Mouse (Mus musculus): ENCODE measurements around the gene Tsfm. TPM values are rescaled to one million over a fixed set of nuclear protein-coding genes. Genes with fewer than 3 reads are reported as not detected.
"Not testable (repeated sequence)": the region's sequence is repeated elsewhere in the genome, so short reads cannot be mapped to it uniquely, and the experiment has no call there.

The Tsfm gene
- polyA plus RNA-seq (2016; fragmentation: Nextera tagmentation; extraction: Ambion mirVana), result 110 and 117 TPM in 2 replicates

GRCm38 (mm10) chr10:127030336-127031296 lies at the start of gene Tsfm:
Gene Tsfm (minus strand): TSS chr10:127030840.
- 5% methylated on average over 56 of the region's 56 CpGs for WGBS
- Histone ChIP-seq H3K27ac (peak within 1 kb of the TSS; percentile 96), H3K9me3 (no peaks in the 10 kb centered on the region)

GRCm38 (mm10) chr10:127079665-127080391 lies 49.2 kb upstream of the Tsfm start:
- no peaks in the 10 kb centered on the region for H3K36me3 ChIP-seq (replicated peaks)
- H3K27me3 ChIP-seq (ENCODE audit: poor library complexity, severe bottlenecking), result peaks cover 98% of the 10 kb centered on the region
- 0 out of 2 replicates have a peak, but pooled peaks cover 3% of the 10 kb centered on the region for H3K9me3 ChIP-seq
- WGBS, result 1% methylated on average over 61 of the region's 70 CpGs
- peak overlapping the region; percentile 76 for H3K27ac ChIP-seq
- peak; percentile 41 for DNase-seq (ENCODE audit: extremely low spot score, low spot score)
- H3K4me3 ChIP-seq, result peak overlapping the region; percentile 68
- peaks cover 59% of the 10 kb centered on the region for H3K4me1 ChIP-seq

More at GRCm38 (mm10) chr10:127030336-127031296, at the start of gene Tsfm:
- peaks cover 39% of the 10 kb centered on the region for H3K36me3 ChIP-seq (replicated peaks)
- H3K4me3 ChIP-seq, result peak within 1 kb of the TSS; percentile 78
- peak; percentile 88 for DNase-seq (ENCODE audit: extremely low spot score, low spot score)
- no peaks in the 10 kb centered on the region for H3K27me3 ChIP-seq (ENCODE audit: poor library complexity, severe bottlenecking)
- H3K4me1 ChIP-seq, result peaks cover 12% of the 10 kb centered on the region

- Histone ChIP-seq H3K36me3 (replicated peaks) (no peaks in the 10 kb centered on the region), H3K27ac (peak overlapping the region; percentile 76), H3K4me1 (peaks cover 59% of the 10 kb centered on the region), H3K4me3 (peak overlapping the region; percentile 68), H3K9me3 (0 out of 2 replicates have a peak, but pooled peaks cover 3% of the 10 kb centered on the region), H3K27me3 (ENCODE audit: poor library complexity, severe bottlenecking) (peaks cover 89% of the 10 kb centered on the region)
- DNase-seq (ENCODE audit: extremely low spot score, low spot score), result peak; percentile 68
- WGBS, result 2% methylated on average over 48 of the region's 49 CpGs
These were observed 48.3 kb upstream of the Tsfm start for GRCm38 (mm10) chr10:127078677-127079575.

GRCm38 (mm10) chr10:127078001-127078676 lies 47.5 kb upstream of the Tsfm start:
- Histone ChIP-seq H3K4me1 (peaks cover 59% of the 10 kb centered on the region), H3K27me3 (ENCODE audit: poor library complexity, severe bottlenecking) (peaks cover 81% of the 10 kb centered on the region), H3K27ac (peak overlapping the region; percentile 76), H3K9me3 (0 out of 2 replicates have a peak, but pooled peaks cover 3% of the 10 kb centered on the region), H3K36me3 (replicated peaks) (no peaks in the 10 kb centered on the region), H3K4me3 (peak overlapping the region; percentile 68)
- WGBS, result 3% methylated on average over 12 of the region's 12 CpGs
- DNase-seq (ENCODE audit: extremely low spot score, low spot score), result no peak

GRCm38 (mm10) chr10:127077515-127077914 lies 46.9 kb upstream of the Tsfm start:
- no peak for DNase-seq (ENCODE audit: extremely low spot score, low spot score)
- WGBS, result 5% methylated on average over 10 of the region's 10 CpGs
- Histone ChIP-seq H3K27ac (0 out of 2 replicates have a peak overlapping the region, but pooled peaks have one; percentile 25), H3K4me3 (peak overlapping the region; percentile 68), H3K4me1 (peaks cover 59% of the 10 kb centered on the region), H3K27me3 (ENCODE audit: poor library complexity, severe bottlenecking) (peaks cover 75% of the 10 kb centered on the region), H3K36me3 (replicated peaks) (no peaks in the 10 kb centered on the region), H3K9me3 (0 out of 2 replicates have a peak, but pooled peaks cover 3% of the 10 kb centered on the region)

GRCm38 (mm10) chr10:127076082-127076481 lies 45.4 kb upstream of the Tsfm start:
- H3K27me3 ChIP-seq (ENCODE audit: poor library complexity, severe bottlenecking), result peaks cover 60% of the 10 kb centered on the region
- H3K36me3 ChIP-seq (replicated peaks), result no peaks in the 10 kb centered on the region
- H3K4me3 ChIP-seq, result no peak overlapping the region
- H3K9me3 ChIP-seq, result 0 out of 2 replicates have a peak, but pooled peaks cover 3% of the 10 kb centered on the region
- H3K4me1 ChIP-seq, result peaks cover 50% of the 10 kb centered on the region
- H3K27ac ChIP-seq, result no peak overlapping the region
- DNase-seq (ENCODE audit: extremely low spot score, low spot score), result no peak
- WGBS, result 58% methylated on average over 4 of the region's 4 CpGs

GRCm38 (mm10) chr10:127075651-127076050 lies 45.0 kb upstream of the Tsfm start:
- no peaks in the 10 kb centered on the region for H3K36me3 ChIP-seq (replicated peaks)
- no peak overlapping the region for H3K27ac ChIP-seq
- H3K27me3 ChIP-seq (ENCODE audit: poor library complexity, severe bottlenecking), result peaks cover 56% of the 10 kb centered on the region
- H3K4me1 ChIP-seq, result peaks cover 50% of the 10 kb centered on the region
- WGBS, result 76% methylated on average over 8 of the region's 8 CpGs
- no peak overlapping the region for H3K4me3 ChIP-seq
- DNase-seq (ENCODE audit: extremely low spot score, low spot score), result no peak
- H3K9me3 ChIP-seq, result 0 out of 2 replicates have a peak, but pooled peaks cover 3% of the 10 kb centered on the region

GRCm38 (mm10) chr10:127075080-127075479 lies 44.4 kb upstream of the Tsfm start, which contains the start of gene Agap2:
Gene Agap2 (plus strand): TSS chr10:127075284.
- Histone ChIP-seq H3K4me1 (peaks cover 46% of the 10 kb centered on the region), H3K4me3 (no peak within 1 kb of the TSS), H3K27me3 (ENCODE audit: poor library complexity, severe bottlenecking) (peaks cover 50% of the 10 kb centered on the region), H3K9me3 (0 out of 2 replicates have a peak, but pooled peaks cover 1% of the 10 kb centered on the region), H3K36me3 (replicated peaks) (no peaks in the 10 kb centered on the region), H3K27ac (no peak within 1 kb of the TSS)
- no peak for DNase-seq (ENCODE audit: extremely low spot score, low spot score)
- WGBS, result 79% methylated on average over 9 of the region's 9 CpGs

- H3K4me3 ChIP-seq, result no peak overlapping the region
- H3K27ac ChIP-seq, result no peak overlapping the region
- DNase-seq (ENCODE audit: extremely low spot score, low spot score), result no peak
- WGBS, result 98% methylated on average over 1 of the region's 1 CpGs
- peaks cover 39% of the 10 kb centered on the region for H3K27me3 ChIP-seq (ENCODE audit: poor library complexity, severe bottlenecking)
- H3K9me3 ChIP-seq, result no peaks in the 10 kb centered on the region
- no peaks in the 10 kb centered on the region for H3K36me3 ChIP-seq (replicated peaks)
- H3K4me1 ChIP-seq, result peaks cover 43% of the 10 kb centered on the region
These were observed 43.3 kb upstream of the Tsfm start for GRCm38 (mm10) chr10:127073981-127074380.

- not testable (repeated sequence) for H3K36me3 ChIP-seq (replicated peaks); DNase-seq (ENCODE audit: extremely low spot score, low spot score); H3K4me3 ChIP-seq; H3K27ac ChIP-seq; H3K9me3 ChIP-seq
- peaks cover 43% of the 10 kb centered on the region for H3K4me1 ChIP-seq
- peaks cover 29% of the 10 kb centered on the region for H3K27me3 ChIP-seq (ENCODE audit: poor library complexity, severe bottlenecking)
- WGBS, result 92% methylated on average over 2 of the region's 2 CpGs
These were observed 42.3 kb upstream of the Tsfm start for GRCm38 (mm10) chr10:127072969-127073368.

- Histone ChIP-seq H3K36me3 (replicated peaks) (peaks cover 16% of the 10 kb centered on the region), H3K27me3 (ENCODE audit: poor library complexity, severe bottlenecking) (peaks cover 22% of the 10 kb centered on the region), H3K4me1 (peaks cover 43% of the 10 kb centered on the region)
- H3K27ac ChIP-seq; H3K4me3 ChIP-seq; DNase-seq (ENCODE audit: extremely low spot score, low spot score); H3K9me3 ChIP-seq: not testable (repeated sequence)
- WGBS, result 89% methylated on average over 4 of the region's 4 CpGs
These were observed 41.6 kb upstream of the Tsfm start for GRCm38 (mm10) chr10:127072270-127072669.
